Mouse (Mus musculus): ENCODE results near the gene Lonp1. TPM values are rescaled to one million over a fixed set of nuclear protein-coding genes. Genes with fewer than 3 reads are reported as not detected.

The Lonp1 gene
- polyA plus RNA-seq, 1 experiment from 2014 or later: 66.6 TPM

GRCm38 (mm10) chr17:56592553-56592952, 34.1 kb downstream of the Lonp1 start:
- peaks cover 23% of the 10 kb centered on the region for H3K36me3 ChIP-seq (ENCODE audit: control insufficient read depth, insufficient read depth, low read length)
- H3K27ac ChIP-seq (ENCODE audit: low read depth, low read length): no peak overlapping the region
- H3K4me2 ChIP-seq (ENCODE audit: low read depth, low read length, severe bottlenecking): no peak overlapping the region
- no peak overlapping the region for H3K4me3 ChIP-seq (ENCODE audit: low read depth, low read length)
- H3K9me3 ChIP-seq (ENCODE audit: control insufficient read depth, low read length): no peaks in the 10 kb centered on the region
- H3K27me3 ChIP-seq (ENCODE audit: control insufficient read depth, insufficient read depth, low read length): no peaks in the 10 kb centered on the region
- H3K4me1 ChIP-seq (replicated peaks; ENCODE audit: control insufficient read depth, insufficient read depth, low read length): 0 out of 2 replicates have a peak, but pooled peaks cover 5% of the 10 kb centered on the region
- DNase-seq (ENCODE audit: low spot score) (no peak), ATAC-seq (replicated peaks; ENCODE audit: low FRiP score) (no peak)
- no peak overlapping the region for H3K9ac ChIP-seq (ENCODE audit: low read length)

- Histone ChIP-seq H3K36me3 (ENCODE audit: control insufficient read depth, insufficient read depth, low read length) (peaks cover 20% of the 10 kb centered on the region), H3K27ac (ENCODE audit: low read depth, low read length) (no peak overlapping the region), H3K4me1 (replicated peaks; ENCODE audit: control insufficient read depth, insufficient read depth, low read length) (peaks cover 16% of the 10 kb centered on the region), H3K9me3 (ENCODE audit: control insufficient read depth, low read length) (no peaks in the 10 kb centered on the region), H3K4me2 (ENCODE audit: low read depth, low read length, severe bottlenecking) (no peak overlapping the region), H3K9ac (ENCODE audit: low read length) (no peak overlapping the region), H3K4me3 (ENCODE audit: low read depth, low read length) (no peak overlapping the region), H3K27me3 (ENCODE audit: control insufficient read depth, insufficient read depth, low read length) (no peaks in the 10 kb centered on the region)
- ATAC-seq (replicated peaks; ENCODE audit: low FRiP score) (no peak), DNase-seq (ENCODE audit: low spot score) (no peak)
- WGBS: 97% methylated on average over 4 of the region's 4 CpGs
Measured at GRCm38 (mm10) chr17:56588921-56589320, 37.8 kb downstream of the Lonp1 start.

- 68% methylated on average over 1 of the region's 1 CpGs for WGBS
- Histone ChIP-seq H3K9me3 (ENCODE audit: control insufficient read depth, low read length) (no peaks in the 10 kb centered on the region), H3K4me3 (ENCODE audit: low read depth, low read length) (no peak overlapping the region), H3K4me2 (ENCODE audit: low read depth, low read length, severe bottlenecking) (no peak overlapping the region), H3K27me3 (ENCODE audit: control insufficient read depth, insufficient read depth, low read length) (no peaks in the 10 kb centered on the region), H3K9ac (ENCODE audit: low read length) (no peak overlapping the region), H3K27ac (ENCODE audit: low read depth, low read length) (no peak overlapping the region), H3K4me1 (replicated peaks; ENCODE audit: control insufficient read depth, insufficient read depth, low read length) (peaks cover 22% of the 10 kb centered on the region), H3K36me3 (ENCODE audit: control insufficient read depth, insufficient read depth, low read length) (peaks cover 14% of the 10 kb centered on the region)
- no peak for DNase-seq (ENCODE audit: low spot score)
- no peak for ATAC-seq (replicated peaks; ENCODE audit: low FRiP score)
Measured at GRCm38 (mm10) chr17:56587773-56588172, 38.9 kb downstream of the Lonp1 start.

GRCm38 (mm10) chr17:56585171-56585821, 41.4 kb downstream of the Lonp1 start:
- WGBS: 1% methylated on average over 61 of the region's 61 CpGs
- peaks cover 24% of the 10 kb centered on the region for H3K36me3 ChIP-seq (ENCODE audit: control insufficient read depth, insufficient read depth, low read length)
- H3K9ac ChIP-seq (ENCODE audit: low read length): peak overlapping the region; percentile 85
- H3K27me3 ChIP-seq (ENCODE audit: control insufficient read depth, insufficient read depth, low read length): no peaks in the 10 kb centered on the region
- peaks cover 28% of the 10 kb centered on the region for H3K4me1 ChIP-seq (replicated peaks; ENCODE audit: control insufficient read depth, insufficient read depth, low read length)
- peak overlapping the region; percentile 81 for H3K4me2 ChIP-seq (ENCODE audit: low read depth, low read length, severe bottlenecking)
- peak overlapping the region; percentile 85 for H3K27ac ChIP-seq (ENCODE audit: low read depth, low read length)
- peak overlapping the region; percentile 93 for H3K4me3 ChIP-seq (ENCODE audit: low read depth, low read length)
- DNase-seq (ENCODE audit: low spot score): peak; percentile 83
- ATAC-seq (replicated peaks; ENCODE audit: low FRiP score): peak; percentile 9
- H3K9me3 ChIP-seq (ENCODE audit: control insufficient read depth, low read length): no peaks in the 10 kb centered on the region

GRCm38 (mm10) chr17:56584257-56585130, 42.2 kb downstream of the Lonp1 start, which contains the start of the genes Safb2 and Safb:
Gene Safb2 (minus strand): TSS chr17:56584585.
Gene Safb (plus strand): TSS chr17:56584825.
- no peaks in the 10 kb centered on the region for H3K27me3 ChIP-seq (ENCODE audit: control insufficient read depth, insufficient read depth, low read length)
- WGBS: under 1% methylated on average over 91 of the region's 101 CpGs
- peak within 1 kb of the TSS; percentile 88 for H3K9ac ChIP-seq (ENCODE audit: low read length)
- no peaks in the 10 kb centered on the region for H3K9me3 ChIP-seq (ENCODE audit: control insufficient read depth, low read length)
- H3K4me2 ChIP-seq (ENCODE audit: low read depth, low read length, severe bottlenecking): peak within 1 kb of the TSS; percentile 91
- H3K4me1 ChIP-seq (replicated peaks; ENCODE audit: control insufficient read depth, insufficient read depth, low read length): peaks cover 28% of the 10 kb centered on the region
- ATAC-seq (replicated peaks; ENCODE audit: low FRiP score) (peak; percentile 95), DNase-seq (ENCODE audit: low spot score) (peak; percentile 99)
- peak within 1 kb of the TSS; percentile 88 for H3K27ac ChIP-seq (ENCODE audit: low read depth, low read length)
- peaks cover 27% of the 10 kb centered on the region for H3K36me3 ChIP-seq (ENCODE audit: control insufficient read depth, insufficient read depth, low read length)
- peak within 1 kb of the TSS; percentile 93 for H3K4me3 ChIP-seq (ENCODE audit: low read depth, low read length)

- H3K36me3 ChIP-seq (ENCODE audit: control insufficient read depth, insufficient read depth, low read length): peaks cover 23% of the 10 kb centered on the region
- H3K4me2 ChIP-seq (ENCODE audit: low read depth, low read length, severe bottlenecking): peak overlapping the region; percentile 91
- ATAC-seq (replicated peaks; ENCODE audit: low FRiP score) (no peak), DNase-seq (ENCODE audit: low spot score) (no peak)
- H3K9ac ChIP-seq (ENCODE audit: low read length): peak overlapping the region; percentile 88
- H3K27ac ChIP-seq (ENCODE audit: low read depth, low read length): peak overlapping the region; percentile 88
- no peaks in the 10 kb centered on the region for H3K9me3 ChIP-seq (ENCODE audit: control insufficient read depth, low read length)
- peaks cover 25% of the 10 kb centered on the region for H3K4me1 ChIP-seq (replicated peaks; ENCODE audit: control insufficient read depth, insufficient read depth, low read length)
- H3K4me3 ChIP-seq (ENCODE audit: low read depth, low read length): peak overlapping the region; percentile 93
- no peaks in the 10 kb centered on the region for H3K27me3 ChIP-seq (ENCODE audit: control insufficient read depth, insufficient read depth, low read length)
- 5% methylated on average over 33 of the region's 33 CpGs for WGBS
Measured at GRCm38 (mm10) chr17:56583611-56584256, 43.0 kb downstream of the Lonp1 start.

- Histone ChIP-seq H3K36me3 (ENCODE audit: control insufficient read depth, insufficient read depth, low read length) (peaks cover 28% of the 10 kb centered on the region), H3K4me3 (ENCODE audit: low read depth, low read length) (peak overlapping the region; percentile 93), H3K4me2 (ENCODE audit: low read depth, low read length, severe bottlenecking) (peak overlapping the region; percentile 91), H3K27ac (ENCODE audit: low read depth, low read length) (no peak overlapping the region), H3K9ac (ENCODE audit: low read length) (peak overlapping the region; percentile 88), H3K4me1 (replicated peaks; ENCODE audit: control insufficient read depth, insufficient read depth, low read length) (peaks cover 22% of the 10 kb centered on the region), H3K27me3 (ENCODE audit: control insufficient read depth, insufficient read depth, low read length) (no peaks in the 10 kb centered on the region), H3K9me3 (ENCODE audit: control insufficient read depth, low read length) (no peaks in the 10 kb centered on the region)
- ATAC-seq (replicated peaks; ENCODE audit: low FRiP score) (no peak), DNase-seq (ENCODE audit: low spot score) (no peak)
- WGBS: 78% methylated on average over 1 of the region's 1 CpGs
Measured at GRCm38 (mm10) chr17:56583071-56583470, 43.6 kb downstream of the Lonp1 start.

- H3K27ac ChIP-seq (ENCODE audit: low read depth, low read length): no peak overlapping the region
- no peaks in the 10 kb centered on the region for H3K9me3 ChIP-seq (ENCODE audit: control insufficient read depth, low read length)
- H3K27me3 ChIP-seq (ENCODE audit: control insufficient read depth, insufficient read depth, low read length): no peaks in the 10 kb centered on the region
- no peak for ATAC-seq (replicated peaks; ENCODE audit: low FRiP score)
- 92% methylated on average over 3 of the region's 3 CpGs for WGBS
- peaks cover 36% of the 10 kb centered on the region for H3K36me3 ChIP-seq (ENCODE audit: control insufficient read depth, insufficient read depth, low read length)
- no peak overlapping the region for H3K4me3 ChIP-seq (ENCODE audit: low read depth, low read length)
- H3K4me2 ChIP-seq (ENCODE audit: low read depth, low read length, severe bottlenecking): no peak overlapping the region
- DNase-seq (ENCODE audit: low spot score): no peak
- no peak overlapping the region for H3K9ac ChIP-seq (ENCODE audit: low read length)
- no peaks in the 10 kb centered on the region for H3K4me1 ChIP-seq (replicated peaks; ENCODE audit: control insufficient read depth, insufficient read depth, low read length)
Measured at GRCm38 (mm10) chr17:56572939-56573338, 53.7 kb downstream of the Lonp1 start.
